Mouse (Mus musculus): ENCODE data around the gene Tldc1. TPM values are rescaled to one million over a fixed set of nuclear protein-coding genes. Genes with fewer than 3 reads are reported as not detected.

Tldc1 gene
- polyA plus RNA-seq (2012; rRNA removed): 4.3 and 4.9 TPM in 2 replicates

DNA sequence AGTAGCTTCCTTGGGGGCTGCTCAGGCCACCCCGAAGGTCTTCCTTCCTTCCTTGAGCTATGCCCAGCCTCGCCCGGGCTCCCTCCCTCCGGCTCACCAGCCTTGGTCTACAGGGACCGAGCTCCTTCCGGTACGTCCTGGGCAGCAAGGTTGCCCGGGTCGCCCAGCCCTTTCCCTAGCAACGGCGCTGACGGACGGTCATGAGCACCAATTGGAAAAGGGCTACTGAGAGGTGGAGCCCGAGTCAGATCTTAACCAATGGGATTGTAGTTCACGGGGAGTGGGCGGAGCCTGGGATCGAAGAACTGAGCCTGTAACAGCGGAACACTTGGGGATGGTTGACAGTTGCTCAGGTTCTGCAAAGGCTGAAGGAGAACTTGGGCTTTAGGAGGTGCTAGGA is at the start of gene Tldc1:
Gene Tldc1, minus strand, starts transcription at position 154 of the 400 bp plus-strand sequence.

Other genes starting within 250 kb of the Tldc1 start
- 28.2 and 30.5 TPM in 2 replicates for gene Mbtps1, start 219.7 kb downstream of the Tldc1 start, polyA plus RNA-seq (2012; rRNA removed)
- gene Hsdl1, start 203.2 kb downstream of the Tldc1 start, polyA plus RNA-seq (2012; rRNA removed): 10.3 and 12.2 TPM in 2 replicates
- gene Dnaaf1, start 203.2 kb downstream of the Tldc1 start, polyA plus RNA-seq (2012; rRNA removed): 0.16 and 0.30 TPM in 2 replicates
- 13.6 and 15.8 TPM in 2 replicates for gene Taf1c, start 173.2 kb downstream of the Tldc1 start, polyA plus RNA-seq (2012; rRNA removed)
- gene Adad2, start 165.7 kb downstream of the Tldc1 start, polyA plus RNA-seq (2012; rRNA removed): 0.03 and 0.12 TPM in 2 replicates
- gene Kcng4, start 142.7 kb downstream of the Tldc1 start, polyA plus RNA-seq (2012; rRNA removed): 1.7 and 2.3 TPM in 2 replicates
- 36.3 and 54.8 TPM in 2 replicates for gene Wfdc1, start 112.1 kb downstream of the Tldc1 start, polyA plus RNA-seq (2012; rRNA removed)
- gene Atp2c2, start 78.4 kb downstream of the Tldc1 start, polyA plus RNA-seq (2012; rRNA removed): 2.4 and 2.6 TPM in 2 replicates
- gene Cotl1, start 62.1 kb upstream of the Tldc1 start, polyA plus RNA-seq (2012; rRNA removed): 767 and 954 TPM in 2 replicates
- 8.5 and 23.6 TPM in 2 replicates for gene Klhl36, start 83.8 kb upstream of the Tldc1 start, polyA plus RNA-seq (2012; rRNA removed)
- gene Usp10, start 131.9 kb upstream of the Tldc1 start, polyA plus RNA-seq (2012; rRNA removed): 40.7 and 42.9 TPM in 2 replicates
- gene Gm20388, start 132.4 kb upstream of the Tldc1 start, polyA plus RNA-seq (2012; rRNA removed): 29.8 and 40.6 TPM in 2 replicates
- gene Crispld2, start 214.0 kb upstream of the Tldc1 start, polyA plus RNA-seq (2012; rRNA removed): 11.9 and 12.0 TPM in 2 replicates